Mouse (Mus musculus) c-Kit-positive CD71-negative TER-119-negative erythroid progenitor cells, embryonic 14.5 days (primary cell): ENCODE measurements around the gene Zbtb5.
"Not testable (repeated sequence)": the region's sequence is repeated elsewhere in the genome, so short reads cannot be mapped to it uniquely, and the experiment has no call there.

ENCODE experiments used
- DNase-seq: peaks from one replicate; pipeline ENCODE4 v3.0.0-alpha.2; 2013; ENCODE audit warnings: low read depth

The Zbtb5 gene

DNA sequence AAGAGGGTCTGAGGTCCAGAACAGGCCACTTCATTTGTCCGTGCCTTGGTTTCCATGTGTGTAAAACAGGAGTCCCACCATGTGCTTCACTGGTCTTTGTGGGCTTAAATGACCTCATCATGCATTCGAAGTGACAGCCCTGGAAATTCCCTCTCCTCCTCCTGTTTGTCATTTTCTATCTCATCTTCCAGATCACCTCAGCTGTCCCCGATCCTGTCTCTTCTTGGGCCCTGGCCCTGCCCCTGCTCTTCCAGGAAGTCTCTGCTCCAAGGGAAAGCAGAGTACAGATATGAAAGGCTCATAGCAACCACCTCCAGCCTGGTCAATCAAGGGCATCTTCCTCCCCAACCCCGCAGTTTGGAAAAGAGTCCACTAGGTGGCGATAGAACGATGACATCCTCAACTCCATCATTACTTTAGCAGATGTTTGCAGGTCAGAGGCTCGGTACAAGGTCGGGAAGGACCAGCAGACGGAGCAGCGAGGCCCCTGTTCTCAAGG lies 41.6 kb downstream of the Zbtb5 start:
- peak; percentile 65 for DNase-seq

DNA sequence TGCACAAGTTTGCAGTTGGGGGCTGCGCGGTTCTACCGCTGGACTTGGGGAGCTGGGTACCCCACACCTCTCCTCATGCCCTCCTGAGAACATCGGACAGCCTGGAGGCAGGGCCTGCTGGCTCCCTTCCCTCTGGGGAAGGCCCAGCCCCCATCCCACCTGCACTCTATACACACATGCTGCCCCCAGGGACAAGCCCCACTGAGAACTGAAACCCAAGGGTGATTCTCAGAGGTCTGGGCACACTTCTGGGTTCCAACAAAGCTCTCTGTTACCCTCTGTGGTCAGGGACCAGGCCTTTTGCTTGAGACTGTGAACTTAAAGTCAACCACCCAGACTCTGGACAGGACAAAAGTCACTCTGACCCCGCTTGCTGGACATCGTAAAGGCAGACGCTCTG lies 42.2 kb downstream of the Zbtb5 start:
- DNase-seq = no peak

- DNase-seq = no peak
Observed at GRCm38 (mm10) chr4:44967402-44967801, 44.8 kb downstream of the Zbtb5 start.

- DNase-seq = no peak
Observed at GRCm38 (mm10) chr4:44965736-44966135, 46.5 kb downstream of the Zbtb5 start.

DNA sequence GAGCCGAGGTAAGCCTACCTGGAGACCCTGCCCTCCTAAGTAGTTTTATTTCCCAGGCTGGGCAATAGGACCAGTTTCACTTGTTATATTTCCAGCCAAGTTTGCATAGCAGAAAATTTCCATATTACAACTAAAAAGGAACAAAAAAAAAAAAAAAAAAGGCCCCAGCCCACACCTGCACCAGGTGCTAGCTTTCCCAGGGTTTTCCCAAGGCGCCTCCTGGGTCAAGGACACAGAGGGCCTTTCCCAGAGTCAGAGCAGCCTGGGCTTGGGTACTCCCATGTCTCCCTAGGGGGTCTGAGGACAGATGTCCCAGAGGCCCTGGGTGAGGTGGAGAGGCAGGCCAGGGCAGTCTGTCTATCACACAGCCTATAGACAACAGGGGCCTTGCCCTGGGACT lies 47.0 kb downstream of the Zbtb5 start:
- no peak for DNase-seq

DNA sequence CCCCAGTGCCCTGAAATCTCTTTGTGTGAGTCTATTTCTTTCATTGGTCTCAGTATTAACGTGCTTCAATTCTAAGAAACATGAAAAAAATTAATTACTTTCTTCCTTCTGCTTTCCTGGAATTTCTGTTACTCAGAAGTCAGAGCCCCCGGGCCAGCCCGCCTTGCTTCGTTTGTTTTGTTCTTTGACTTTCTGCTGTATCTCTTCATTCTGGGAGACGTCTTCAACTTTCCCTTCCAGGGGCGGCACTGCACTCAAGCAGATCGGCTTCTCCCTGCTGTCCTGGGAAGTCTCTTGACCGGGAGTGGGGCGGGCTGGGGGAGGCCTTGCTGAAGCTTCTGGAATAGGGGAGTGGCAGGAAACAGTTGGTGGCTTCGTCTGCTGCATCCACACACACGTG lies 49.1 kb downstream of the Zbtb5 start:
- DNase-seq = no peak

DNA sequence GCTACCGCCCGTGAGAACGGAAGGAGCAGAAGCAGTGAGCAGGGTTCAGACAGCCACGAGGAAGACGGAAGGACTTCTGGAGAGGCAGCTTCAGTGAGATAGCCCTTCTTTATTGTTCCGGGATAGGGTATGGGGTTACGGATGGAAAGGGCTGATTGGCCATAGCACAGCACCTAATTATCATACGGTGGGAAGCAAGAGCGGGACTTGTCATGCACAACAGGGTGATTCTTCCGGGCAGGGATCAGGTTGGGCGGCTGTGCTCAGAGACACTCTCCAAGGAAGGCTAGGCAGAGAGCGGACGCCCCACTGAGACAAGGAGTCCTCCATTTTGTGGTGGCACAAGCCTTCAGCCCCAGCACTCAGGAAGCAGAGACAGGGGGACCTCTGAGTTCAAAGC lies 53.0 kb downstream of the Zbtb5 start:
- DNase-seq = no peak

GRCm38 (mm10) chr4:44958776-44959175 lies 53.4 kb downstream of the Zbtb5 start:
- DNase-seq = no peak

- DNase-seq = no peak
Observed at GRCm38 (mm10) chr4:44953041-44953440, 59.2 kb downstream of the Zbtb5 start.

DNA sequence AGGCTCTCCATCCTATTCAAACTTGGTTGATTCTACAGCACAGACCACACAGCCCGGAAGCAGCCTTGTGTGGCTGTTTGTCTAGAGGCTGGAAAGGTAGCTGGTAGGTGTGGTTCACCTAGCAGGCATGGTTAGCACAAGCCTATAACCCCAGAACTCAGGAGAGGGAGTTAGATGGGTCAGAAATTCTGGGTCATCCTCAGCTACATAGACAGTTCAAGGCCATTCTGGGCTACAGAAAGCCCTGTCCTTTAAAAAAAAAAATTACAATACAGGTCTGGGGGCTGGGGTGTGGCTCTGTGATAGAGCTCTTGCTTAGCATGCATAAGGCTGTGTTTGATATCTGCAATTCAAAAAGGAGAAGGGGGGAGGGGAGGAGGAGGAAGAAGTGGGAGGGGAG lies 63.9 kb downstream of the Zbtb5 start:
- no peak for DNase-seq

DNA sequence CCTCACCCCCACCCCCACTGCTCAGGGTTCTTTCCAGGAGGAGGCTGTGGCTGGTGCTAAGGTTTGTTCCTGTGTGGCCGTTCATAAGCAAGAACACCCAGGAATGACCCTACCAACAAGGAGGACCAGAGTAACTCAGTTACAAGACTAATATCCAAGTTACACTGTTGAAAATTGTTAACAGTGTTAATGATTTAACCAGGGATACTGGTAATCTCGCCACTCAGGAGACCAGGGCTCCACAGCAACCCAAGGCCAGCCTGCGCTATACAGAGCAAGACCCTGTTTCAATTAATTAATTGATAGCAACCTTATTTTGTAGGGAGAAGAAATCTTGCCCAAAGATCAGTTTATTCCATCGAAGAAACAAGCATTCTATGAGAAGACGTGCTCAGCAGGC lies 64.7 kb downstream of the Zbtb5 start:
- DNase-seq = no peak

DNA sequence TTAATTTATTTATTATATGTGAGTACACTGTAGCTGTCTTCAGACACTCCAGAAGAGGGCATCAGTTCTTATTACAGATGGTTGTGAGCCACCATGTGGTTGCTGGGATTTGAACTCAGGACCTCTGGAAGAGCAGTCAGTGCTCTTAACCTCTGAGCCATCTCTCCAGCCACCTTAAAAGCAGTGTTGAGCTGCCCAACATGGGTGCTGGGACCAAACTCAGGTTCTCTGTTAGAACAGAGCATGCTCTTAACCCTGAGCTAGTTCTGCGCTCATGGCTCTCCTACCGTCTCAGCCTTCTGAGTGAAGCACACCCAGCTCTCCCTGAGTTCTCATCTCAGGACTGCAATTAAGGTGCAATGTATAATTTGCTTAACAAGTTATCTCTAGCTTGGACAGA lies 66.1 kb downstream of the Zbtb5 start:
- DNase-seq = not testable (repeated sequence)

DNA sequence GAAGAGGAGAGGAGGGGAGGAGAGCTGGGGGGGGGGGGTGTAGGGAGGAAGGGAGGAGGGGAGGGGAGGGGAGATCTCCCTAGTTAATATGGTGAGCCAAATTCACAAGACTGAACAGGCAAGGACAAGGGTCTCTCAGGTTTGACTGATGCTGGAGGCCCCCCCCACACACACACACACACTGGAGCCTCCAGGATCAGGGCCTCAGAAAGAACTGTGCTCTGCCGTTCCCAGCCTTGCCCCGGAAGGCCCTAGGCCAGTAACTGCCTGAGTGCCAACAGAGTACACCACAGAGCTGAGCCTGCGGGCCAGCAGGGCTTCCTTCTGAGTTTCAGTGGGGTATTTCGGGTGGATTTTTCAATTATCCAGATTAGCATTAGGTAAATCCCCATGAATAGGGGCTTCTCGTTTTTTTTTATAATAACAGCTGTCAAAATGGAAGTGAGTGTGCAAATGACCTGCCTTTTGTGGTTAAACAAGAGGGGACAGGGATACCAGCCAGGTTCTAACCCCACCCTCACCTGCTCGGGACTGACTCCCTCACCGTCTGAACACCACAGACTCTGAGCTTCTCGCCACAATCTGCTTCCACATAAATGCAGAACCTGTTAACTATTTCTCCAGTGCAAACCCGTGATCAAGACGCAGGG lies 67.7 kb downstream of the Zbtb5 start:
- DNase-seq = no peak

DNA sequence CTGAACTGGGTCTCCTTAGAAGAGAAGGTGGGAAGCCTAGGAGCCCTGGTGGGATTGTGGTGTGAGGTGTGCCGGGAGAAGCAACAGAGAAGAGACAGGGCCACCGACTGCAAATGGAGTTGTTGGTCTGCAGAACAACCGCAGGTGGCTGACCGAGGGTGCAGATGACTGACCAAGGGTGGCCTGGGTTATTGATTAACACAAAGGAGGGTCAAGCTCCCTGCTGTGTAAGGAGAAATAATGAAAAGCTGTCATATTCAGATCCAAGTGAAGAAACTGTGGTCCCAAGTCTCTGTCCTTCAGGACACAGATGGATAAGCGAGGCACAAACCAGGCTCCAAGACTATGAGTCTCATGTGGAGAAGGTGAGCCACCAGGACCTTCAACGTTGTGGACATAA lies 68.7 kb downstream of the Zbtb5 start:
- DNase-seq = no peak

GRCm38 (mm10) chr4:44942237-44942636 lies 70.0 kb downstream of the Zbtb5 start:
- DNase-seq = no peak
